ENCODE assay signal across 19 mouse cellular contexts in genomic region chr15:97752491-97752890, GRCm38 (mm10).
"Had no signal": no experiment of that assay in that cellular context is flagged by ENCODE, and none has a peak within 500 bp of the region (broad histone marks: within the 10 kb centered on the region; RNA-seq: fewer than 3 reads in every experiment).

No protein-coding gene starts in this region.

- DNase-seq: left cerebral cortex, postnatal 4 days; liver, postnatal 0 days; lung, embryonic 14.5 days; right cerebral cortex, adult 18-20 months; right cerebral cortex, postnatal 14 days; right cerebral cortex, postnatal 4 days; thymus, adult 2 months; thymus, postnatal 14 days; thymus, postnatal 4 days had no signal

- H3K27ac ChIP-seq: intestine, embryonic 15.5 days; limb, embryonic 12.5 days; limb, embryonic 15.5 days; liver, embryonic 14.5 days; macrophage; midbrain, embryonic 12.5 days; midbrain, embryonic 15.5 days; neural tube, embryonic 12.5 days; neural tube, embryonic 15.5 days; stomach, postnatal 0 days had no signal

- H3K4me3 ChIP-seq: intestine, embryonic 15.5 days; limb, embryonic 12.5 days; limb, embryonic 15.5 days; midbrain, embryonic 12.5 days; midbrain, embryonic 15.5 days; neural tube, embryonic 12.5 days; neural tube, embryonic 15.5 days had no signal
